Mouse (Mus musculus) forelimb bud, embryonic 11.5 days (tissue): ENCODE data around the gene Hes3.

Source experiments
- DNase-seq: peaks from one replicate; pipeline ENCODE4 v3.0.0-alpha.2; 2012; ENCODE audit warnings: low read depth, low spot score

The Hes3 gene

GRCm38 (mm10) chr4:152260451-152260850, 31.0 kb downstream of the Hes3 start:
- no peak for DNase-seq

GRCm38 (mm10) chr4:152257070-152257469, 34.4 kb downstream of the Hes3 start:
- DNase-seq, result no peak

- no peak for DNase-seq
Measured at GRCm38 (mm10) chr4:152253183-152253759, 38.2 kb downstream of the Hes3 start.

- no peak for DNase-seq
Measured at GRCm38 (mm10) chr4:152250615-152251014, 40.8 kb downstream of the Hes3 start.

GRCm38 (mm10) chr4:152247195-152247594, 44.3 kb downstream of the Hes3 start:
- DNase-seq, result no peak

GRCm38 (mm10) chr4:152246011-152246410, 45.5 kb downstream of the Hes3 start:
- DNase-seq, result no peak

GRCm38 (mm10) chr4:152244545-152245522, 46.6 kb downstream of the Hes3 start:
- DNase-seq, result no peak

GRCm38 (mm10) chr4:152243969-152244368, 47.5 kb downstream of the Hes3 start:
- no peak for DNase-seq

GRCm38 (mm10) chr4:152243241-152243891, 48.1 kb downstream of the Hes3 start:
- DNase-seq, result no peak

GRCm38 (mm10) chr4:152239974-152240373, 51.5 kb downstream of the Hes3 start:
- no peak for DNase-seq
